Mouse (Mus musculus): ENCODE results near the gene Ryr2.

DNA sequence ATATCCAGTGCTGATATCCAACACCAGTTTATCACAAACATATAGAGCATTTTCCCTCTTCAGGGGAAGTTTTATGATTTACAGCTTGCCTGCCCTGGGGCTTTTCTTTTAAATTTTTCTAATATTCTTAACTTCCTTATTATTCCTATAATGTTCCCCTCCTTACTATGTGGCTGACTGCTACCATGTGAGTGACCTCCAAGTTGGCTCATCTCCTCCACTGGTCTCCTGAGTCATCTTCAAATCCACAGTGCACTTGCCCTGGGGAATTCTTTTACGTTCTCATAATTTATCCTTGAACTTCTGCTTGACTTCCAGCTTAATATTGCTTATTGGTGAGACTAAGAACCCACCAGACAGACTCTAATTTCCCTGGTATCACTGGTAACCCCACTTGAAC lies 211.1 kb downstream of the Ryr2 start:
- TF ChIP-seq CTCF (IDR thresholded peaks at IDR 0.05; ENCODE audit: low read depth) (no peak), EP300 (IDR thresholded peaks at IDR 0.05; ENCODE audit: low read depth) (no peak)
